Mouse (Mus musculus) spleen, postnatal 4 days (tissue): Measurements from ENCODE around the gene E2f7.
"Not testable (repeated sequence)": the region's sequence is repeated elsewhere in the genome, so short reads cannot be mapped to it uniquely, and the experiment has no call there.

ENCODE experiments used
- DNase-seq, 2 experiments: peaks; one replicate each; pipeline ENCODE4 v3.0.0; 2022; ENCODE audit warnings: low spot score in 2 of 2

Gene E2f7

DNA sequence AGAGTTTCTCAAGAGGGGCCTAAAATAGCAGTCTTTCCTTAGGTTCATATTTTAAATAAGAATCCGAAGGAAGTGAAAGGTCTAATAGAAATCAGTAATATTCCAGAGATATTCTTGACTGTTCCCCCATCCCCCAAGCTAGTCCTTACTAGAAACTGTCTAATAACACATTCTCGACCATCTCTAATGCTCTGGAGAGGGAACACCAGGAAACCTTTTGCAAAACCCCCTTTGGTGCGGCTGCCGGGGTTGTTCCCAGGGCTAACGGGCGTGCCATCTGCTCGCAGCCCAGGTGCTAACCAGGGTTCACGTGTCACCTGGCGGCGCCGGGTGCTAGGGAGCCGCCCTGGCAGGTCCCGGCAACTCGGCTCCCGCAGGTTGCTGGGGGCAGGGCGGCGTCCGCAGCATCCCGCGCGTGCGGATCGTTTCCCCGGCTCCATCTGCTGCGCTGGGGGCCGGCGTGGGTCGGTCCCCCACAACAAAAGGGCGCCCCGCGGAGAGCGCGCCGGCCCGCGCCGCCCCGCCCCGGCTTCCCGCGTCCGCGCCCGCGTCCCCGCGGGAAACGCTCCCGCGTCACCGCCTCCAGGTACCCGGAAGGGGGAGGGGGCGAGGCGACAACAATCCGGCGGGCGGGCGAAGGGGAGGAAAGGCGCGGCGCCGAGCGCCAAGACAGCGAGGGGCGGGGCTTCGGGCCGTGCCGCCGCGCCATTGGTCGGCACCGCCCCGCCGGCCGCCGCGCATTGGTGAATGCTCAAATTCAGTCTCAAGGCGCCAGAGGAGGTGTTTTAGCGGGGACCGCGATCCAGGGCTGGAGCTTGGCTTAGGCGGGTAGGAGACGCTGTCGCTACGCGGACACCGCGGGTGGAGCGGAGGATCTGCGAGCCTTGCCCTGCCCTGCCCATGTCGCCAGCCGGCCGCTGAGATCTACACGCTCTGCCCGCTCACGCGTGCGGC is at the start of gene E2f7:
E2f7 (plus strand) TSS at position 754 of the 954 bp plus-strand sequence.
- DNase-seq, result peak; percentile 90 to 96

GRCm38 (mm10) chr10:110701276-110701675 is 44.0 kb upstream of the E2f7 start:
- no peak for DNase-seq

GRCm38 (mm10) chr10:110705672-110706071 is 39.6 kb upstream of the E2f7 start:
- no peak for DNase-seq

- no peak for DNase-seq
Observed at GRCm38 (mm10) chr10:110707390-110708113, 37.7 kb upstream of the E2f7 start.

- no peak for DNase-seq
Observed at GRCm38 (mm10) chr10:110716887-110717286, 28.4 kb upstream of the E2f7 start.

- no peak for DNase-seq
Observed at GRCm38 (mm10) chr10:110726431-110726830, 18.8 kb upstream of the E2f7 start.

DNA sequence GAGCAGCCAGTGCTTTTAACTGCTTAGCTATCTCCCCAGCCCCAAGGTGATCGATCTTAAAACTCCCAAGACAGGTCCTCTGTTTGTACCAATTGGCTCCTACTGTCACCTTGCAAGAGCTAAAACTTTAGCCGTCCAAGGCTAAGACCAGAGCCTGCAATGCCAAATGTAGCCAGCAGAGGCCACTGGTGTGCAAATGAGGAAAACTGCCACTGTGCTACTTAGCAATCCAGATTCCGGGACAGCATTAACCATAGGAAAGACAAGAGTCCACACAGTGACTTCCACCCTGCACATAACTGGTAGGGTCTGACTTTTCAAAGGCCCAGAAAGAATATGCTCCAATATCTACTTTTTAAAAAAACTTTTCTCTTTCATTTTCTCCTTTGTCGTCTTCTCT is 17.4 kb upstream of the E2f7 start:
- DNase-seq, result peak; percentile 20 to 75

GRCm38 (mm10) chr10:110733343-110733742 is 11.9 kb upstream of the E2f7 start:
- peak; percentile 66 to 83 for DNase-seq

DNA sequence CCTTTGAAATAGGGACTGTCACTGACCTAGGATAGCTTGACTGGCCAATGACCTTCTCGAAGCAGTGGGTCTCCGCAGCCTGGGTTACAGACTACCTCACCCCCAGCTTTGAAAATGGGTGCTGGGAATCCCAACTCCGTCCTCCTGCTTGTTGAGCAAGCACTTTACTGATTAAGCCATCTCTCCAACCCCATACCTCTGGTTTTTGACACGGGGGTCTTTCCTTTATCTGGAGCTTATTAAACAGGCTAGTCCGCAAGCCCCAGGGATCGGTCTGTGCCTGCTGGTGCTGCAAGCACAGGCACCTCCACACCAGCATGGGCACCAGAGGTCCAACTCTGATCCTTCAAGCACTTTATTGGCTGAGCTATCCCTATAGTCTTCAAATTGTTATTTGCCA is 1.5 kb upstream of the E2f7 start:
- peak in 1 of 2 experiments; percentile 52 for DNase-seq

GRCm38 (mm10) chr10:110744120-110744519 is 1.1 kb upstream of the E2f7 start:
- DNase-seq, result no peak

DNA sequence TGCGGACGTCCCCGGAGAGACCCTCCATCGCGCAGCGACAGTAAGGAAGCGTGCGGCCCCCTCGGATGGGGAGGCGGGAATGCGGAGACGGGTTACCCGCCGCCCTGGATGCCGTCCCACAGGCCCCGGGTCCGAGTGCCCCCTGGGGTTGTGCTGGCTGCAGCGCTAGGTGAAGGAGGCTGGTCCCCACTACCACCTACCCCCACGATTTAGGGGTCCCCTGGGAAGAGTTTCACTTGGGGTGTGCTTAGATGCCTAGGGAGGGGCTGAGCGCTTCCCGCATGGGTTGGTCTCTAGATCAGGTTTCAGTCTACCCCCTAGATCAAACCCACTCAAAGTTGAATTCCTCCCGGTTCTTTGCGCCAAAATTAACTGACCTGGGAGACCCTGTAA is 397 bp downstream of the E2f7 start:
- DNase-seq, result no peak

- DNase-seq, result no peak
Observed at GRCm38 (mm10) chr10:110749081-110749480, 3.8 kb downstream of the E2f7 start.

GRCm38 (mm10) chr10:110749510-110750305 is 4.5 kb downstream of the E2f7 start:
- no peak for DNase-seq

- no peak for DNase-seq
Observed at GRCm38 (mm10) chr10:110752849-110753248, 7.6 kb downstream of the E2f7 start.

DNA sequence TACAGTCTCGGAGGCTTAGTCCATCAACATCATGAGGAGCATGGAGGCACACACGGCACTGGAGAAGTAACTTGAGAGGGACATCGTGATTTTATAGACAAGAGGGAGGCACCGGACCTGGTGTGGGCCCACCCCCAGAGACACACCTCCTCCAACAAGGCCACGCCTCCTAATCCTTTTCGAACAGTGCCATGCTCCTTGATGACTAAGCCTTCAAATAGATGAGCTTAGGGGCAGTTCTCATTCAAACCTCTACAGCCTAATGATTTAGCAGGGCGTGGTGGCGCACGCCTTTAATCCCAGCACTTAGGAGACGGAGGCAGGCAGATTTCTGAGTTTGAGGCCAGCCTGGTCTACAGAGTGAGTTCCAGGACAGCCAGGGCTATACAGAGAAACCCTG is 10.3 kb downstream of the E2f7 start:
- no peak for DNase-seq

- no peak for DNase-seq
Observed at GRCm38 (mm10) chr10:110756271-110756793, 11.1 kb downstream of the E2f7 start.

DNA sequence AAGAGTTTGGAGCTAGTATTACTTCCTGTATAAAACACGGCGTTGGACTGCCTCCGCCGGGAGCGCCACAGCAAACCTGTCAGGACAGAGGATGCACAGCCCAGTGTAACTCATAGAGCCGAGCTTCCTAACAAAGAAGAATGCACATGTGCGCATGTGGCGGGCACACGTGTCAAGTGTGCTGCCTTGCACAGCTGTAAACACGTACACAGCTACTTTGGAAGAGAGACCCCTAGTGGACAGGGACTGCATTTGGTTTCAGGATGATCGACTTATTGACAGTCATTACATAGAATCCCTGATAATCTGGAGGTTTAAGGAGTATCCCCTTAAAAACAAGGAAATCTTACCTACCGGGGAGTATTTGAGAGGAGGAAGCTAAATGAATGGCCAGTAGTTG is 15.3 kb downstream of the E2f7 start:
- DNase-seq, result not testable (repeated sequence)

- DNase-seq, result no peak
Observed at GRCm38 (mm10) chr10:110762134-110762884, 17.1 kb downstream of the E2f7 start.

- no peak for DNase-seq
Observed at GRCm38 (mm10) chr10:110763416-110763815, 18.2 kb downstream of the E2f7 start.

DNA sequence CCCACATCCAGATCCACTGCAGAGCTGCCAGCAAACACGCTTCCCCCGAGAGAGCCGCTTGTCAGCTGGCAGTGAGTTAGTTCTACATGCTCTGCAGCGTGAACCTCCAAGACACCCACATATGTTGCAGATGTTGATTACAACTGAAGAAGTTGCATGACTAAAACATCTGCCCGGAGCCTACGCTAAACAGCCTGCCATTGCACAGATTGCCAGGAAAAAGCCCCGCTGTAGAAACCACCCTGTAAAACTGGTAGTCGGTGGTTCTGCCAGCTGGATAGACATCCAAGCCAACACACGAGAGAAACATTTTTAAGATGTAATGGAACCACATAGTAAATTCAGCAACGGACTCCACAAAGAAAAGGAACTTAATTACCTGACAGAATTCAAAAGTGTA is 24.3 kb downstream of the E2f7 start:
- DNase-seq, result no peak

- no peak for DNase-seq
Observed at GRCm38 (mm10) chr10:110773201-110773600, 28.0 kb downstream of the E2f7 start.
